Mouse (Mus musculus) layer of hippocampus, postnatal 36 days (tissue): Measurements from ENCODE around the gene Mybpc2. TPM values are rescaled to one million over a fixed set of nuclear protein-coding genes. Genes with fewer than 3 reads are reported as not detected.

Experiments used
- DNase-seq, 2 experiments: peaks; one replicate each; pipeline ENCODE4 v3.0.0; 2022
- microRNA-seq, 2 experiments: library from miRNA; unstranded; fragments of <30 nt; microRNA quantifications; one replicate each; pipeline ENCODE4 v1.2.0; 2021
- total RNA-seq, 2 experiments: library from RNA; stranded (reverse); gene quantifications; 2 replicates each; pipeline ENCODE4 v1.2.3; 2021

The Mybpc2 gene
- total RNA-seq, 2 experiments from 2014 or later, result 0.12 TPM; not detected in 1

GRCm38 (mm10) chr7:44461503-44462217 is 62.8 kb downstream of the Mybpc2 start:
- no peak for DNase-seq

- DNase-seq, result no peak
Observed at GRCm38 (mm10) chr7:44460767-44461502, 63.5 kb downstream of the Mybpc2 start.

- DNase-seq, result no peak
Observed at GRCm38 (mm10) chr7:44460067-44460466, 64.4 kb downstream of the Mybpc2 start.

GRCm38 (mm10) chr7:44456302-44456701 is 68.2 kb downstream of the Mybpc2 start:
- DNase-seq, result no peak

GRCm38 (mm10) chr7:44453256-44453655 is 71.2 kb downstream of the Mybpc2 start:
- peak in 1 of 2 experiments; percentile 2 for DNase-seq

Small RNAs within 50 kb of the gene (microRNA-seq; reads per million reads assigned to microRNA genes)
- gene Mir7052 (7.5 to 10.2 reads per million in 2 experiments), gene Mir7053 (0.21 to 0.90 reads per million in 2 experiments)

Other genes with a start within 250 kb of the Mybpc2 start
- 1 to 10 TPM; 2.9 to 3.8 TPM for gene Clec11a, start 217.8 kb downstream of the Mybpc2 start, total RNA-seq
- 100 to 1,000 TPM; 588 to 654 TPM for gene Shank1, start 214.4 kb downstream of the Mybpc2 start, total RNA-seq
- gene Syt3, start 140.6 kb downstream of the Mybpc2 start, total RNA-seq, result 10 to 100 TPM; 84.8 to 92.0 TPM
- gene 1700008O03Rik, start 138.8 kb downstream of the Mybpc2 start, total RNA-seq, result 1 to 10 TPM; 3.1 to 3.4 TPM
- gene Lrrc4b, start 95.6 kb downstream of the Mybpc2 start, total RNA-seq, result 100 to 1,000 TPM; 311 to 332 TPM
- 10 to 100 TPM; 13.3 to 21.6 TPM for gene Aspdh, start 59.3 kb downstream of the Mybpc2 start, total RNA-seq
- gene Josd2, start 56.7 kb downstream of the Mybpc2 start, total RNA-seq, result 100 to 1,000 TPM in 1 of 2 experiments, 10 to 100 TPM in 1; 94.5 to 102 TPM
- gene Emc10, start 28.1 kb downstream of the Mybpc2 start, total RNA-seq, result 100 to 1,000 TPM; 205 to 215 TPM
- gene Fam71e1, start 28.1 kb downstream of the Mybpc2 start, total RNA-seq, result 10 to 100 TPM; 14.3 to 15.7 TPM
- gene Spib, start 7.4 kb upstream of the Mybpc2 start, total RNA-seq, result under 1 TPM in 1 of 2 experiments, not detected in 1; 0.13 TPM
- gene Pold1, start 24.2 kb upstream of the Mybpc2 start, total RNA-seq, result 1 to 10 TPM; 6.2 to 8.7 TPM
- 10 to 100 TPM; 58.7 to 62.1 TPM for gene Nr1h2, start 29.3 kb upstream of the Mybpc2 start, total RNA-seq
- under 1 TPM in 1 of 2 experiments, not detected in 1; 0.25 TPM for gene Napsa, start 47.7 kb upstream of the Mybpc2 start, total RNA-seq
- gene Kcnc3, start 66.0 kb upstream of the Mybpc2 start, total RNA-seq, result 100 to 1,000 TPM; 175 to 188 TPM
- gene Myh14, start 146.2 kb upstream of the Mybpc2 start, total RNA-seq, result 10 to 100 TPM; 27.7 to 28.1 TPM
- gene Izumo2, start 184.1 kb upstream of the Mybpc2 start, total RNA-seq, result not detected
- 10 to 100 TPM; 31.8 to 34.8 TPM for gene Vrk3, start 223.8 kb upstream of the Mybpc2 start, total RNA-seq
- under 1 TPM; 0.22 to 0.38 TPM for gene Zfp473, start 226.4 kb upstream of the Mybpc2 start, total RNA-seq